Mouse (Mus musculus) small intestine, adult 2 months (tissue): ENCODE measurements around the gene Rbm33.

Experiments
- CTCF ChIP-seq: fragments of 200-500 bp; IDR thresholded peaks from 2 replicates; pipeline ENCODE4 v1.5.1; 2012; ENCODE audit warnings: low read depth, mild to moderate bottlenecking, control low read depth, inconsistent platforms, low read length, moderate library complexity, mixed read lengths; ENCODE audit not compliant: insufficient replicate concordance, insufficient read length; ENCODE audit errors: extremely low read depth
- POLR2A ChIP-seq: fragments of 200-500 bp; IDR thresholded peaks from 2 replicates; pipeline ENCODE4 v1.6.1; 2012; ENCODE audit warnings: low read depth, mild to moderate bottlenecking, control low read depth, inconsistent platforms, low read length, moderate library complexity

GRCm38 (mm10) chr5:28397344-28397743, 80.4 kb downstream of the Rbm33 start:
- TF ChIP-seq CTCF (no peak), POLR2A (no peak)
